Mouse (Mus musculus) ES-E14 (cell line): ENCODE measurements around the gene Btbd3.

ENCODE experiments used
- CHD2 ChIP-seq: IDR thresholded peaks from 2 replicates; pipeline ENCODE4 v1.6.1; 2014; ENCODE audit warnings: mild to moderate bottlenecking, low read depth, low read length, inconsistent platforms
- HCFC1 ChIP-seq: IDR thresholded peaks from 2 replicates; pipeline ENCODE4 v1.6.1; 2012; ENCODE audit warnings: low read length, inconsistent platforms, borderline replicate concordance; ENCODE audit not compliant: insufficient read depth
- MAFK ChIP-seq: IDR thresholded peaks from 2 replicates; pipeline ENCODE4 v1.6.1; 2014; ENCODE audit warnings: mild to moderate bottlenecking, low read depth, low read length, inconsistent platforms; ENCODE audit not compliant: insufficient read depth
- ZNF384 ChIP-seq: IDR thresholded peaks from 2 replicates; pipeline ENCODE4 v1.6.1; 2012; ENCODE audit warnings: low read depth, low read length, inconsistent platforms

DNA sequence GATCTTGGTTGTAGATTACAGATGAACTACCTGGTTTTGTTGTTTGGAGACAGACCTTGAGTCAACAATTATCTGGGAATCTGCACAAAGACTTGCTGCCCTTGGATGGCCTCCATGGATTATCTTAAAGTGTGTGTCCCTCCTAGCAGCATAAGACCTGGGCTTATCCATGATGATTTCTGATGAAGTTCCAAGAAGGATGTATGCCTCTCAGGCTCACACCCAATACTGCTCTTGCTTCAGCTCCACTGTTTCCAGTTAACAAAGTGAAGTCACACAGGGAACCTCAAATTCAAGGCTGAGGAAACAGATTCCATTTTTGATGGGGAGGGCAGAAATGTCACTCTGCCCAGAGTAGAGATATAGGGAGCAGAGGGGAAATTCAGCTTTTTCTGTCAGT is 64.0 kb downstream of the Btbd3 start:
- TF ChIP-seq ZNF384 (no peak), CHD2 (no peak), MAFK (no peak), HCFC1 (no peak)
